Mouse (Mus musculus) testis, adult 2 months (tissue): Measurements from ENCODE around the gene Ctf2. TPM values are rescaled to one million over a fixed set of nuclear protein-coding genes. Genes with fewer than 3 reads are reported as not detected.
A peak's percentile ranks its signal among the peaks of the same experiment; 100 is the strongest.

ENCODE experiments used
- H3K27ac ChIP-seq: fragments of 200-500 bp; 2 replicates; pipeline ENCODE4 v1.5.1; 2012; ENCODE audit warnings: low read depth, low read length; ENCODE audit not compliant: control insufficient read depth, insufficient read depth
- H3K27me3 ChIP-seq: fragments of 200-500 bp; 2 replicates; pipeline ENCODE4 v1.6.1; 2012; ENCODE audit warnings: mild to moderate bottlenecking, low read length, moderate library complexity; ENCODE audit not compliant: control insufficient read depth, insufficient read depth
- H3K36me3 ChIP-seq: fragments of 200-500 bp; 2 replicates; pipeline ENCODE4 v1.6.1; 2012; ENCODE audit warnings: mild to moderate bottlenecking, low read length; ENCODE audit not compliant: control insufficient read depth, insufficient read depth
- H3K4me1 ChIP-seq: fragments of 200-500 bp; 2 replicates; pipeline ENCODE4 v1.6.1; 2012; ENCODE audit warnings: low read length; ENCODE audit not compliant: control insufficient read depth, insufficient read depth
- H3K4me3 ChIP-seq: fragments of 200-500 bp; 2 replicates; pipeline ENCODE4 v1.5.1; 2012; ENCODE audit warnings: low read depth, mild to moderate bottlenecking, low read length, moderate library complexity, mixed read lengths; ENCODE audit not compliant: control insufficient read depth
- CTCF ChIP-seq: fragments of 200-500 bp; IDR thresholded peaks from 2 replicates; pipeline ENCODE4 v1.5.1; 2012; ENCODE audit warnings: low read depth, mild to moderate bottlenecking, inconsistent platforms, low read length, moderate library complexity; ENCODE audit not compliant: control insufficient read depth, insufficient read depth, insufficient replicate concordance
- POLR2A ChIP-seq: fragments of 200-500 bp; IDR thresholded peaks from 2 replicates; pipeline ENCODE4 v1.6.1; 2012; ENCODE audit warnings: low read depth, mild to moderate bottlenecking, inconsistent platforms, low read length, moderate library complexity; ENCODE audit not compliant: control insufficient read depth
- polyA plus RNA-seq: library from polyadenylated mRNA; depleted of rRNA; stranded (reverse); fragments of >200 nt; gene quantifications from 2 replicates; pipeline ENCODE4 v1.2.3, GENCODE M21; 2012

The Ctf2 gene
- polyA plus RNA-seq, 1 experiment: not detected

DNA sequence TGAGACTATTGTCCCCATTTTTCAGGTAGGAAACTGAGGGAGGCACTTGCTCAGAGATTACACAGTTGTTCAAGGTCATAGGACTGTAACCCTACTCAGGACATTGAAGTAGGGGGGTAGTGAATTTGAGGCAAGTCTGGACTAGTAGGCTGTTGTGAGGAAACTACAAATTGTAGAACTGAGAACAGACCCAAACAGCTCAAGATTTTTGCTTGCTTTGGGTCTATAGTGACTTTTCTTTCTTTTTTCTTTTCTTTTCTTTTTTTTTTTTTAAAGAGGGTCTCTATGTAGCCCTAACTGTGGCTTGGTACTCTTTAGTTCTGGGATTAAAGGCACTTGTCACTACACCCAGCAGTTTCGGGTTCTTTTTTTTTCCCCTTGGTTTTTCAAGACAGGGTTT lies 40.6 kb upstream of the Ctf2 start:
- H3K27ac ChIP-seq: no peak overlapping the region
- no peak for TF ChIP-seq CTCF
- TF ChIP-seq POLR2A: no peak
- H3K36me3 ChIP-seq: no peaks in the 10 kb centered on the region
- peaks cover 23% of the 10 kb centered on the region for H3K4me1 ChIP-seq
- no peaks in the 10 kb centered on the region for H3K27me3 ChIP-seq
- H3K4me3 ChIP-seq: no peak overlapping the region

- TF ChIP-seq CTCF: no peak
- no peak for TF ChIP-seq POLR2A
- H3K4me3 ChIP-seq: no peak overlapping the region; the same call in 1 of the 2 replicates
- no peaks in the 10 kb centered on the region for H3K36me3 ChIP-seq
- H3K4me1 ChIP-seq: peaks cover 28% of the 10 kb centered on the region
- H3K27ac ChIP-seq: no peak overlapping the region
- H3K27me3 ChIP-seq: no peaks in the 10 kb centered on the region
Measured at GRCm38 (mm10) chr7:127772080-127772479, 40.1 kb upstream of the Ctf2 start.

- H3K4me1 ChIP-seq: peaks cover 28% of the 10 kb centered on the region
- peak overlapping the region; percentile 89 for H3K4me3 ChIP-seq
Measured at GRCm38 (mm10) chr7:127771262-127771661, 39.3 kb upstream of the Ctf2 start.

DNA sequence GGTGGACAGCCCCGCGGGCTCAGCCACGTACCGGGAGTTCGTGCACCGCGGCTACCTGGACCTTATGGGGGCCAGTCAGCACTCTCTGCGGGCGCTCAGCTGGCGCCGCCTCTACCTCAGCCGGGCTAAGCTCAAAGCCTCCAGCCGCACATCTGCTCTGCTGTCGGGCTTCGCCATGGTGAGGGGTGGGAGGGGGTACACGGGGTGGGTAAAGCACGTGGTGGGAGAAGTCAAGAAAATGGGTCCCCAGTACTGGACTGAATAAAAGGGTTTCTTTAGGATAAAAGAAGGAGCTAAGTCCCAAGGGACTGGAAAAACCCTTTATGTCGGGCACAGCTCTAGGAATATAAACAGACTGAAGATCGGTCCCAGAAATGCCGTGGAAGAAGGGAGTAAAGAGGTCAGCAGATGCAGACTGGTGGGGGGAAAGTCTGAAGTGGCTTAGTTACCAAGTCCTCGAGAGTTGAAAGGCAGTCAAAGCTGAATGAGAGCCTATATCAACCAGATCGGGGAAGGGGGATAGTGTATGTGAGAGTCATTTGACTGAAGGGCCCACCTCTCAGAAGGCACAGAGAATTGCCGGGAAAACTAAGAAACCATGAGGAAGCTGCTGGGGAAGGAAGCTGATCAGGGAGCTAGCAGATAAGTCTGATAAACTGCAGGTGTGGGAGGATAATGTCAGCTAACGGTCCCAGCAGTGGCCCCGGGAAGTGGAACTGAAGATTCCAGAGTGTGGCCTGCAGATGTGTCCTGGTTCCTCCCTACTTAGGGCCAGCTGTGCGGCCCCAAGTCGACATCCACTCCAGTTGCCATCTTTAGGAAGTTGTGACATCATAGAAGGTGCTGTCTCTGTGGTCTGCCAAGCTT lies 38.3 kb upstream of the Ctf2 start:
- peaks cover 33% of the 10 kb centered on the region for H3K4me1 ChIP-seq
- TF ChIP-seq POLR2A (peak; percentile 61; the same call in 1 of the 2 replicates), CTCF (no peak)
- peak overlapping the region; percentile 89 for H3K4me3 ChIP-seq
- H3K36me3 ChIP-seq: no peaks in the 10 kb centered on the region
- peak overlapping the region; percentile 97 for H3K27ac ChIP-seq
- H3K27me3 ChIP-seq: no peaks in the 10 kb centered on the region

More at GRCm38 (mm10) chr7:127771262-127771661, 39.3 kb upstream of the Ctf2 start:
- no peaks in the 10 kb centered on the region for H3K36me3 ChIP-seq
- H3K27ac ChIP-seq: peak overlapping the region; percentile 75
- no peaks in the 10 kb centered on the region for H3K27me3 ChIP-seq
- TF ChIP-seq CTCF: no peak
- TF ChIP-seq POLR2A: peak; percentile 30; the same call in 1 of the 2 replicates

DNA sequence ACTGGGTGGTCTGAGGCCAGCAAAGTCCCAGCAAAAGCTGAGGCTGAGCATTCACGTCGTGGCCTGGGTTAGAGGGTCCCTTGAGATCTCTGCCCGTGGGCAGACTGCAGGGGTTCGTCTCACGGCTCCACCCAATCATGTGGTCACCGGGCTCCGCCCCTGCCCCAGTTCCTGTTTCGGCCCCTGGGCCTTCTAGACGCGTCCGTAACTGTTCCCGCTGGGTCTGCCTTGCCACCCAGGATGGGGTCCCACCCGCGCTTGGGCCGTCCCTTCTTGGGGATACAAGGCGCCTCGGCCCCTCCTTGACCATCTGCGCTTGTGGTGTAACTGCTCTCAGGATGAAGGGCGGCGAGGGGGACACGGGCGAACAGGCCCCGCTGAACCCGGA lies 37.7 kb upstream of the Ctf2 start, which contains the start of gene Orai3:
Gene Orai3, plus strand, starts transcription at position 165 of the 388 bp plus-strand sequence.
- peaks cover 33% of the 10 kb centered on the region for H3K4me1 ChIP-seq
- H3K4me3 ChIP-seq: peak within 1 kb of the TSS; percentile 89
- no peaks in the 10 kb centered on the region for H3K27me3 ChIP-seq
- H3K36me3 ChIP-seq: no peaks in the 10 kb centered on the region
- peak within 1 kb of the TSS; percentile 98 for H3K27ac ChIP-seq
- peak; percentile 60 for TF ChIP-seq POLR2A
- no peak for TF ChIP-seq CTCF

GRCm38 (mm10) chr7:127768997-127769593 lies 37.1 kb upstream of the Ctf2 start:
- Histone ChIP-seq H3K4me3 (peak overlapping the region; percentile 89), H3K27me3 (no peaks in the 10 kb centered on the region), H3K4me1 (peaks cover 33% of the 10 kb centered on the region), H3K36me3 (no peaks in the 10 kb centered on the region), H3K27ac (peak overlapping the region; percentile 98)
- TF ChIP-seq POLR2A: peak; percentile 0; the same call in 1 of the 2 replicates
- TF ChIP-seq CTCF: no peak

GRCm38 (mm10) chr7:127768346-127768996 lies 36.5 kb upstream of the Ctf2 start:
- TF ChIP-seq CTCF (no peak), POLR2A (peak; percentile 6; the same call in 1 of the 2 replicates)
- Histone ChIP-seq H3K4me3 (peak overlapping the region; percentile 89), H3K4me1 (peaks cover 33% of the 10 kb centered on the region), H3K27ac (peak overlapping the region; percentile 98), H3K27me3 (no peaks in the 10 kb centered on the region), H3K36me3 (no peaks in the 10 kb centered on the region)
